Mouse (Mus musculus) liver, embryonic 18 days (tissue): Measurements from ENCODE around the gene Prmt7. TPM values are rescaled to one million over a fixed set of nuclear protein-coding genes. Genes with fewer than 3 reads are reported as not detected.

ENCODE experiments used
- polyA plus RNA-seq: library from polyadenylated mRNA; depleted of rRNA; stranded (reverse); fragments of >200 nt; gene quantifications from 2 replicates; pipeline ENCODE4 v1.2.3, GENCODE M21; 2012; rRNA removed

The Prmt7 gene
- 7.6 and 8.9 TPM in 2 replicates for polyA plus RNA-seq

DNA sequence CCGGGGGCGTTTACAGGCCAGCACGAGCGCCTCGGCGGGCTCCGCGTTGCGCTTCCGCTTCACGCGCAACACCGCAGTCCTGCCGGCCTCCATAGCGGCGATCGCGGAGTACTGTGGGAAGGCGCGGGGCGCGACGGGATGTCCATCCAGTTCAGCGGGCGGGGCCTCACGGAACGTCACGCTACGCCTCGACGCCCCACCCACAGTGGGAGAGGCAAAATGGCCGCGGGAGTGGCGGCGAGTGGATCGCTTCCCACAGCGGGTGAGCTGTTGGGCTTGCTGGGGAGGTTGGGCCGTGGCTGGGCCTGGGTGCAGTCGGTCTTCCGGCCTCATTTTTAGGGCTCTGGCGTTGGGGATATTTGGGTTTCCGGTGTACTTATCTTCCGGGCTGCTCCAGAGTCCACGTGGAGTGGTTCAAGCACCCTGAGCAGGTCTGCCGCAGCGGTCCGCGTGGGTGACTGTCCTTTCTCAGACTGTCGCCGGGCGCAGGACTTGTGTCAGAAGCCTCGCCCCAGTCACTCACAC, at the start of gene Prmt7, which contains the start of gene Slc7a6os:
Prmt7 (plus strand) TSS at position 116 of the 525 bp plus-strand sequence.
Slc7a6os (minus strand) TSS at position 115 of the 525 bp plus-strand sequence.

GRCm38 (mm10) chr8:106168356-106169016, 42.2 kb upstream of the Prmt7 start, which contains the start of gene Slc7a6:
Gene Slc7a6 (plus strand): TSS chr8:106168857.

Other genes with a start within 250 kb of the Prmt7 start
- gene Slc12a4, start 244.8 kb upstream of the Prmt7 start, polyA plus RNA-seq = 9.7 and 12.2 TPM in 2 replicates
- not detected in 2 replicates for gene Dpep3, start 231.5 kb upstream of the Prmt7 start, polyA plus RNA-seq
- gene Dus2, start 219.6 kb upstream of the Prmt7 start, polyA plus RNA-seq = 6.8 and 7.1 TPM in 2 replicates
- gene Dpep2nb, start 205.0 kb upstream of the Prmt7 start, polyA plus RNA-seq = not detected in 2 replicates
- 7.3 and 7.7 TPM in 2 replicates for gene Ddx28, start 199.1 kb upstream of the Prmt7 start, polyA plus RNA-seq
- gene Nfatc3, start 152.1 kb upstream of the Prmt7 start, polyA plus RNA-seq = 7.9 and 8.0 TPM in 2 replicates
- gene Esrp2, start 74.0 kb upstream of the Prmt7 start, polyA plus RNA-seq = 28.1 and 31.0 TPM in 2 replicates
- 4.6 TPM in 2 replicates for gene Pla2g15, start 60.5 kb upstream of the Prmt7 start, polyA plus RNA-seq
- 2.2 and 2.3 TPM in 2 replicates for gene Slc7a6, start 42.1 kb upstream of the Prmt7 start, polyA plus RNA-seq
- gene Slc7a6os, start within 50 bp of the Prmt7 start, polyA plus RNA-seq = 13.2 and 14.3 TPM in 2 replicates
- 0.40 and 0.48 TPM in 2 replicates for gene Smpd3, start 127.1 kb downstream of the Prmt7 start, polyA plus RNA-seq
- 2.2 and 2.3 TPM in 2 replicates for gene Zfp90, start 204.4 kb downstream of the Prmt7 start, polyA plus RNA-seq